Mouse (Mus musculus) embryonic fibroblast, embryonic 13.5 days (primary cell): ENCODE results near the gene Car3.

Source experiments
- CTCF ChIP-seq: IDR thresholded peaks from 2 replicates; pipeline ENCODE4 v1.5.1; 2011; ENCODE audit warnings: mild to moderate bottlenecking, control low read depth, low read length, moderate library complexity, borderline replicate concordance; ENCODE audit not compliant: insufficient read depth
- POLR2A ChIP-seq: IDR thresholded peaks from 2 replicates; pipeline ENCODE4 v1.6.1; 2011; ENCODE audit warnings: low read depth, mild to moderate bottlenecking, control low read depth, low read length, moderate library complexity

DNA sequence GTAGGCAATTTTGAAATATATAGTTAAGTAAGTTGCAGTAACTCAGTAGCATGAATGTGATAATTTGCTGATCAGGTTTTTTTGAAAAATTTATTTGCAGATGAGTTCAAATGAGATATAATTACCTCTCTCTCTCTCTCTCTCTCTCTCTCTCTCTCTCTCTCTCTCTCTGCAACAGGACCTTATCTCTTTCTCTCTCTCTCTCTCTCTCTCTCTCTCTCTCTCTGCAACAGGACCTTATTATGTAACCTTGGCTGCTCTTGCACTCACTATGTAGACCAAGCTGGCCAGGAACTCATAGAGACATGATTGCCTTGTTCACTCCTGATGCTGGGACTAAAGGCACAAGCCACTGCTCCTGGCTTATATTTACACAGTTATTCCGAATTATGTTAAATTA lies 2.1 kb upstream of the Car3 start:
- no peak for TF ChIP-seq POLR2A
- TF ChIP-seq CTCF: no peak
